Mouse (Mus musculus) layer of hippocampus, adult 11-12 months (tissue): ENCODE measurements around the gene Slc38a6.

Source experiments
- DNase-seq: peaks from one replicate; pipeline ENCODE4 v3.0.0; 2022; ENCODE audit warnings: low spot score

Slc38a6 gene

DNA sequence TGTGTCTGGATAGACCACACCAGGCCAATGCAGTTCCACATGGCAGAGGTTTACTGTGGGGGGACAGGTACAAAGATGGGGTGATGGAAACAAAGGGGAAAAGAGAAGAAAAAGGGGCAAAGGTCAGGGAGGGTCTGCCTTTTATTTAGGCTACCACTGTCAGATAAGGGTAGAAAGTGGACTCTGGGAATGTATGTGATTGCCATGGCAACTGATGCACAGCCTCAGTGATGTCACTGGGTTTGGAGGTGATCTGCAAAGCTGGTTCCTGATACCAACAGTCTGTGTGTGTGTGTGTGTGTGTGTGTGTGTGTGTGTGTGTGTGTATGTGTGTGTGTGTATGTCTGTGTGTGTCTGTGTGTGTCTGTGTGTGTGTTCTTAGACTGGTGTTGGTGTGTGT lies 106.4 kb downstream of the Slc38a6 start:
- DNase-seq = no peak

GRCm38 (mm10) chr12:73393881-73394291 lies 107.3 kb downstream of the Slc38a6 start:
- no peak for DNase-seq

DNA sequence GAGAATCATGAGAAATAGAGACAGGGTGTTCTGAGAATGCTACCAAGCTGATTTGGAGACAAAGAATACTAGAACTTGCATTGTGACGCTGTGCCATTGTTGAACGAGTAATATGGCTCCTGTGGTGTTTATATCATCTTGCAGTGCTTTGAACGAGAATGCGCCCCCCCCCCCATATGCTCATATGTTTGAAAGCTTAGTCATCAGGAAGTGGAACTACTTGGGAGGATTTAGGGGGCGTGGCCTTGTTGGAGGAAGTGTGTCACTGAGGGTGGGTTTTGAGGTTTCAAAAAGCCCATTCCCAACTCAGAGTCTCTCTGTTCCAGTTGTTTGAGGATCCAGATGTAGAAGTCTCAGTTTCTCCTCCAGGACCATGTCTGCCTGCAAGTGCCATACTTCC lies 108.0 kb downstream of the Slc38a6 start:
- no peak for DNase-seq

DNA sequence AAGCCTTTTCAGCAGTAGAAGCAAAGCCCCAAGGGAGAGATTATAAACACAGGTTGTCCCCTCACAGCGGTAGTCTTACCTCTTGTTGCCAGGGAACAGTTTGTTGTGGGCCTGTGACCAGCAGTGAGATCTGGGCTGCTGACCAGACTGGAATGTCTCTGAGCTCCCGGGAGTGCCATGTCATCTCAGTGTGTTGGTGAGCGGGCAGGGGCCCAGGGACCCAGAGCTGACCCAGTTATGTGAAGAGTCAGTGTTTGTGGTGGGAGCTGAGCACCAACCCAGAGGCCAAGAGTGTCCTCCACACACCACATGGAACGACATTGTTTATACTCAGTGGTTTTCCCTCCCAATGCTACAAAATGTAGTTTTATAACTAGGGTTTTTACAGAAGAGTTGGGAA lies 112.8 kb downstream of the Slc38a6 start:
- no peak for DNase-seq

- no peak for DNase-seq
Observed at GRCm38 (mm10) chr12:73400481-73401025, 114.0 kb downstream of the Slc38a6 start.

GRCm38 (mm10) chr12:73401520-73402130 lies 115.0 kb downstream of the Slc38a6 start:
- no peak for DNase-seq

- no peak for DNase-seq
Observed at GRCm38 (mm10) chr12:73402137-73402712, 115.6 kb downstream of the Slc38a6 start.

GRCm38 (mm10) chr12:73402851-73403665 lies 116.5 kb downstream of the Slc38a6 start:
- no peak for DNase-seq
